Mouse (Mus musculus): ENCODE measurements around the gene Gpd1.

DNA sequence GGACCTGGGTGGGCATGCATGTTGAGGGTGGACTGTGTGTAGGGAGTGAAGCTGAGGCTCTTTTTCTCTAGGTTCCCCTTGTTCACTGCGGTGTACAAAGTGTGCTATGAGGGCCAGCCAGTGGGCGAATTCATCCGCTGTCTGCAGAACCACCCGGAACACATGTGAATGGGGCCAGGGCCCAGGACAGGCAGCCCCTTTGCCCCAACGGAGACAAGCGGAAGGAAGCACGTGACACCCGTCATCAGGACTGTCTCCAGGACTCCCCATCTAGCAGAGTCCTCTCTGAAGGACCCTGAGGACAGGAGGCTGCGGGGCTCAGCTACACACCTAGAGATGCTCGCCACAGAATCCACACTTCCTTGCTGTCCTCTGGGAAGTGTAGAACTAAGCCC is 5.8 kb downstream of the Gpd1 start:
- TF ChIP-seq POLR2A (IDR thresholded peaks at IDR 0.05; ENCODE audit: control insufficient read depth, low read depth, low read length) (no peak), CTCF (IDR thresholded peaks at IDR 0.05; ENCODE audit: control insufficient read depth, insufficient read depth, insufficient replicate concordance, low read depth, low read length) (no peak)

Measured in testis, adult 2 months (tissue).